Mouse (Mus musculus) forebrain, embryonic 16.5 days (tissue): ENCODE measurements around the gene Lmbr1l. TPM values are rescaled to one million over a fixed set of nuclear protein-coding genes. Genes with fewer than 3 reads are reported as not detected.
A peak's percentile ranks its signal among the peaks of the same experiment; 100 is the strongest.

ENCODE experiments used
- ATAC-seq: fragments of 200-750 bp; cut with Nextera tagmentation; 2 replicates; pipeline ENCODE4 v1.8.0; 2017; ENCODE audit warnings: mild to moderate bottlenecking, moderate library complexity
- H3K27ac ChIP-seq: fragments of 300-500 bp; sonication (generic); 2 replicates; pipeline ENCODE4 v1.5.1; 2014; ENCODE audit warnings: low read length, control low read depth
- H3K27me3 ChIP-seq: fragments of 300-500 bp; sonication (generic); replicated peaks from 2 replicates; pipeline ENCODE4 v1.6.1; 2014; ENCODE audit warnings: low read length; ENCODE audit not compliant: control insufficient read depth, insufficient read depth
- H3K36me3 ChIP-seq: fragments of 300-500 bp; sonication (generic); 2 replicates; pipeline ENCODE4 v1.6.1; 2014; ENCODE audit not compliant: control insufficient read depth, insufficient read depth
- H3K4me1 ChIP-seq: fragments of 300-500 bp; sonication (generic); replicated peaks from 2 replicates; pipeline ENCODE4 v1.6.1; 2014; ENCODE audit warnings: low read length; ENCODE audit not compliant: control insufficient read depth, insufficient read depth
- H3K4me2 ChIP-seq: fragments of 300-500 bp; sonication (generic); 2 replicates; pipeline ENCODE4 v1.6.1; 2014; ENCODE audit warnings: mild to moderate bottlenecking, low read length, control low read depth
- H3K4me3 ChIP-seq: fragments of 300-500 bp; sonication (generic); replicated peaks from 2 replicates; pipeline ENCODE4 v1.5.1; 2014; ENCODE audit warnings: mild to moderate bottlenecking, low read length, control low read depth
- H3K9ac ChIP-seq: fragments of 300-500 bp; sonication (generic); replicated peaks from 2 replicates; pipeline ENCODE4 v1.6.1; 2014; ENCODE audit warnings: low read depth, low read length, control low read depth
- H3K9me3 ChIP-seq: fragments of 300-500 bp; sonication (generic); 2 replicates; pipeline ENCODE4 v1.6.1; 2016; ENCODE audit warnings: low read length; ENCODE audit not compliant: control insufficient read depth
- WGBS: fragments of 180-500 bp; shearing (Covaris S2); extraction: QIAGEN DNeasy Blood & Tissue Kit; methylation state at CpG from one replicate; pipeline ENCODE4 v1.1.7; 2014; 5-methylcytosine and 5-hydroxymethylcytosine counted together
- polyA plus RNA-seq: library from polyadenylated mRNA; unstranded; fragments of >200 nt; fragmentation: Nextera tagmentation; extraction: Ambion mirVana; gene quantifications from 2 replicates; pipeline ENCODE4 v1.2.1, GENCODE M21; 2015

Gene Lmbr1l
- polyA plus RNA-seq, 1 experiment from 2014 or later, result 54.9 TPM

GRCm38 (mm10) chr15:98914903-98915302 is 3.1 kb downstream of the Lmbr1l start:
- no peak overlapping the region for H3K27ac ChIP-seq
- peaks cover 18% of the 10 kb centered on the region for H3K36me3 ChIP-seq
- WGBS, result 93% methylated on average over 6 of the region's 6 CpGs
- H3K9ac ChIP-seq, result no peak overlapping the region
- H3K4me3 ChIP-seq, result no peak overlapping the region
- H3K4me1 ChIP-seq, result peaks cover 26% of the 10 kb centered on the region
- no peak for ATAC-seq
- no peaks in the 10 kb centered on the region for H3K27me3 ChIP-seq
- H3K9me3 ChIP-seq, result no peaks in the 10 kb centered on the region
- H3K4me2 ChIP-seq, result no peak overlapping the region

- H3K9me3 ChIP-seq, result no peaks in the 10 kb centered on the region
- peaks cover 34% of the 10 kb centered on the region for H3K36me3 ChIP-seq
- ATAC-seq, result peak; percentile 45; the same call in 1 of the 2 replicates
- peaks cover 6% of the 10 kb centered on the region for H3K27me3 ChIP-seq
- 27% methylated on average over 10 of the region's 10 CpGs for WGBS
- no peak overlapping the region for H3K27ac ChIP-seq
- no peak overlapping the region for H3K9ac ChIP-seq
- H3K4me1 ChIP-seq, result no peaks in the 10 kb centered on the region
- H3K4me3 ChIP-seq, result no peak overlapping the region
- H3K4me2 ChIP-seq, result no peak overlapping the region
These were observed 13.3 kb downstream of the Lmbr1l start for GRCm38 (mm10) chr15:98904692-98905091.

DNA sequence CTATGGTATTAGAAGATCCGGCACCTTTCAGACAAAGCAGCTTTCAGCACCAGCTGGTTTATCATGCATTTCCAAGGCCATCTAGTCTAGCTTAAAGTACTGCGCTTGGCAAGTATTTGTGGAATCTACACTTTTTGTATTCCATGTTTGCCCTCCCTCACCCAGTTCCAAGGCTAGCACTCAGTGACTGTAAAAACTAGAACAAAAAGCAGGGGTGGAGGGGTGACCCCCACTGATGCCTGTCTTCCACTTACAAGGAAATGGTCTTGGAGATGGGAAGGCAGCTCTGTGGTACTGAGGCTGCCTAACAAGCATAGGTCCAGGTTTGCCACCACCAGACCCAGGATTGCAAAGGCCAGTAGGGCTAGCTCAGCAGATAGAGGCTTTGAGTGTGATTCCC is 15.4 kb downstream of the Lmbr1l start:
- ATAC-seq, result no peak
- Histone ChIP-seq H3K4me3 (no peak overlapping the region), H3K36me3 (peaks cover 20% of the 10 kb centered on the region), H3K9ac (no peak overlapping the region), H3K4me2 (no peak overlapping the region), H3K9me3 (no peaks in the 10 kb centered on the region), H3K27me3 (peaks cover 24% of the 10 kb centered on the region), H3K27ac (no peak overlapping the region), H3K4me1 (peaks cover 8% of the 10 kb centered on the region)
- WGBS, result 91% methylated on average over 2 of the region's 2 CpGs

DNA sequence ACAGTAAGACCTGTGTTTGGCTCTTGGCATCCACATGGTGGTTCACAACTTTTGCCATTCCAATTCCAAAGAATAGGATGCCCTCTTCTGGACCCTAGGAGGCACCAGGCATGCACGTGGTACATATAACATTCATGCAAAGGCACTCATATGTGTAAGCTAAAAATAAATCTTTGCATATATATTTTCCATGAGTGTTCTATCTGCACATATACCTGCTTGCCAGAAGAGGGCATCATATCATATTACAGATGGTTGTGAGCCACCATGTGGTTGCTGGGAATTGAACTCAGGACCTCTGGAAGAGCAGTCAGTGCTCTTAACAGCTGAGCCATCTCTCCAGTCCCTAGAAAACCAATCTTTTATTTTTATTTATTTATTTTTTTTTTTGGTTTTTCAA is 16.5 kb downstream of the Lmbr1l start:
- Histone ChIP-seq H3K9ac (no peak overlapping the region), H3K4me1 (peaks cover 8% of the 10 kb centered on the region), H3K36me3 (peaks cover 16% of the 10 kb centered on the region), H3K9me3 (no peaks in the 10 kb centered on the region), H3K27ac (no peak overlapping the region), H3K4me2 (no peak overlapping the region), H3K27me3 (peaks cover 31% of the 10 kb centered on the region), H3K4me3 (no peak overlapping the region)
- no peak for ATAC-seq
- WGBS, result 75% methylated on average over 1 of the region's 1 CpGs

GRCm38 (mm10) chr15:98897928-98898800 is 19.9 kb downstream of the Lmbr1l start, which contains the start of gene Dhh:
Dhh (minus strand) TSS chr15:98898540.
- Histone ChIP-seq H3K4me1 (peaks cover 29% of the 10 kb centered on the region), H3K27me3 (peaks cover 61% of the 10 kb centered on the region), H3K36me3 (peaks cover 3% of the 10 kb centered on the region; the same call in 1 of the 2 replicates), H3K9ac (0 out of 2 replicates have a peak within 1 kb of the TSS, but pooled peaks have one; percentile 23), H3K4me3 (peak within 1 kb of the TSS; percentile 23), H3K27ac (no peak within 1 kb of the TSS), H3K9me3 (no peaks in the 10 kb centered on the region), H3K4me2 (peak within 1 kb of the TSS; percentile 33)
- no peak for ATAC-seq
- under 1% methylated on average over 41 of the region's 41 CpGs for WGBS

DNA sequence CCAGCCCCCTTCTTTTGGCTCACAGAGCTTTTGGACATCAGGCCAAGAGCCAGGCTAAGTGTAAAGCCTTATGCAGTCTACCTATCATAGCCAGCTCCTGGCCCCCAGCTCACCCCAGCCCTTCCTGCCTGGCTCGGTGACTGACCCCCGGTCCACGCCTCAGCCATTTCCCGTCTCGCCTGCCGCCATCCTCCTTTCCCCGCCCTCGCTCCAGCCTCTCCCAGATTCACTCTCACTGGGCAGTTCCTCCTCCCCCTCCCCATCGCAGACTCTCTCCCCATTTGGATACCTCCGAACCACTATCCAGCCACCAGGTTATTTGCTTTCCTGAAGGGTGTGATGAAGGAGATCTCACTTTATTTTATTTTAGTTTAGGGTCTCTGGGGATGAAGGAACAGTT is 20.5 kb downstream of the Lmbr1l start:
- Histone ChIP-seq H3K27me3 (peaks cover 63% of the 10 kb centered on the region), H3K9me3 (no peaks in the 10 kb centered on the region), H3K4me3 (no peak overlapping the region), H3K27ac (no peak overlapping the region), H3K36me3 (no peaks in the 10 kb centered on the region), H3K4me2 (no peak overlapping the region), H3K9ac (no peak overlapping the region), H3K4me1 (peaks cover 29% of the 10 kb centered on the region)
- WGBS, result 1% methylated on average over 10 of the region's 10 CpGs
- ATAC-seq, result no peak

DNA sequence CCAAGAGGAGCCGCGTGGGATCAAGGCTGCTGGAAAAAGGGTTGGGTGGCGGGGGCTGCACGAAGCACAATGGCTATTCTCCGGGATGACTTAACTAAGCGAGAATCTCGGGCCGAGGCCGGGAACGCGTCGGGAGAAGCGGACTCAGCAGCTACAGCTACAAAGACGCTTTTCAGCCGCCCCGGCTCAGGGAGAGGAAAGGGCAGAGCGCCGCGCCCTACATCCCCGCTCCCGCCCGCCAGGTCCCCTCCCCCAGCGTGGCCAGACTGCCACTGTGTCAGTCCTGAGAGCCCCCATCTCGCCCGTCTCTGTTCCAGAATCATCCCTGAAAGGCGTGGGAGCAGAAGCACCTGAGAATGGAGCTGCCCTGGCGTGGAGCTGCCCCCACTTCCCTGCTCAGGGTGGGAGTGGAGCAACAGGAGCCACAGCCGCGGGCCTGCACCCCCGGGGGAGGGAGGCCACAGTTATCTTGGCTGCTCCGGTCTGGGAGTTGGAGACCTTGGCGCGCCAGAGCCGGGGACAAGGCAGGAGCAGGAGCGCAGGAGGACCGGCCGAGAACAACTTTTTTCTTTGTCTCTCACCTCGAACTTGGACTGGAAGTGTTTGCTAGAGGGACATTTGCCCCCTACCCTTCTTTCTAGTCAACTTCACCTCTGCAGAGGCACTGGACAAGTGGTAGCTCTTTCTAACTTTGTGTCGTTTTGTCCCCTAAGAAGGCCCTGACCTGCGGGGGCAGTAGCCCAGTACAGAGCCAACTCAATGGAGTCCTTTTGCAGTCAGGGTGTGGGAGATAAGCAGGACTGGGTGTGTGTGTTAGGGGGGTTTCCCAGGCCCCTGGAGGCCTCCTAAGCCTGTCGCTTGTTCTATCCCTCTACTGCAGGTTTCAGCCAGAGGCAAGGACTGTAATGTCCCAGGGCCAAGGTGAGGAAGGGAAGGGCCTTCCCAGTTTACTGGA is 22.1 kb downstream of the Lmbr1l start:
- 2% methylated on average over 41 of the region's 41 CpGs for whole genome bisulfite sequencing
- H3K4me1 ChIP-seq, result peaks cover 29% of the 10 kb centered on the region
- no peaks in the 10 kb centered on the region for H3K36me3 ChIP-seq
- ATAC-seq, result 0 out of 2 replicates have a peak, but pooled peaks have one; percentile 23
- H3K9me3 ChIP-seq, result no peaks in the 10 kb centered on the region
- H3K4me2 ChIP-seq, result peak overlapping the region; percentile 11
- H3K4me3 ChIP-seq, result peak overlapping the region; percentile 16
- H3K9ac ChIP-seq, result peak overlapping the region; percentile 12
- no peak overlapping the region for H3K27ac ChIP-seq
- H3K27me3 ChIP-seq, result peaks cover 66% of the 10 kb centered on the region

- no peak for ATAC-seq
- H3K9ac ChIP-seq, result peak overlapping the region; percentile 12
- H3K4me2 ChIP-seq, result peak overlapping the region; percentile 96
- H3K9me3 ChIP-seq, result no peaks in the 10 kb centered on the region
- no peak overlapping the region for H3K27ac ChIP-seq
- H3K4me1 ChIP-seq, result peaks cover 29% of the 10 kb centered on the region
- peaks cover 62% of the 10 kb centered on the region for H3K27me3 ChIP-seq
- 4% methylated on average over 38 of the region's 38 CpGs for WGBS
- H3K36me3 ChIP-seq, result no peaks in the 10 kb centered on the region
- peak overlapping the region; percentile 50 for H3K4me3 ChIP-seq
These were observed 23.0 kb downstream of the Lmbr1l start for GRCm38 (mm10) chr15:98894746-98895634.
